Mouse (Mus musculus) layer of hippocampus, postnatal 36 days (tissue): ENCODE measurements around the gene Akap13. TPM values are rescaled to one million over a fixed set of nuclear protein-coding genes. Genes with fewer than 3 reads are reported as not detected.

Experiments
- DNase-seq, 2 experiments: peaks; one replicate each; pipeline ENCODE4 v3.0.0; 2022
- total RNA-seq, 2 experiments: library from RNA; stranded (reverse); gene quantifications; 2 replicates each; pipeline ENCODE4 v1.2.3; 2021

Akap13 gene
- total RNA-seq, 2 experiments from 2014 or later, result 70.0 to 78.7 TPM

- no peak for DNase-seq
These were observed 105.8 kb downstream of the Akap13 start for GRCm38 (mm10) chr7:75561134-75561533.

GRCm38 (mm10) chr7:75568276-75568675, 112.9 kb downstream of the Akap13 start:
- no peak for DNase-seq

- no peak for DNase-seq
These were observed 113.5 kb downstream of the Akap13 start for GRCm38 (mm10) chr7:75568883-75569282.

GRCm38 (mm10) chr7:75570218-75570617, 114.9 kb downstream of the Akap13 start:
- no peak for DNase-seq

- DNase-seq, result no peak
These were observed 115.7 kb downstream of the Akap13 start for GRCm38 (mm10) chr7:75571078-75571477.

- DNase-seq, result no peak
These were observed 116.8 kb downstream of the Akap13 start for GRCm38 (mm10) chr7:75572127-75572526.

- no peak for DNase-seq
These were observed 119.9 kb downstream of the Akap13 start for GRCm38 (mm10) chr7:75575120-75575649.

- DNase-seq, result no peak
These were observed 120.7 kb downstream of the Akap13 start for GRCm38 (mm10) chr7:75575800-75576585.

- DNase-seq, result no peak
These were observed 121.5 kb downstream of the Akap13 start for GRCm38 (mm10) chr7:75576851-75577250.

GRCm38 (mm10) chr7:75577353-75577752, 122.0 kb downstream of the Akap13 start:
- DNase-seq, result no peak

GRCm38 (mm10) chr7:75578647-75579046, 123.3 kb downstream of the Akap13 start:
- no peak for DNase-seq

GRCm38 (mm10) chr7:75582091-75582490, 126.8 kb downstream of the Akap13 start:
- no peak for DNase-seq

- no peak for DNase-seq
These were observed 128.8 kb downstream of the Akap13 start for GRCm38 (mm10) chr7:75584100-75584499.

GRCm38 (mm10) chr7:75585409-75585808, 130.1 kb downstream of the Akap13 start:
- no peak for DNase-seq

GRCm38 (mm10) chr7:75586113-75586512, 130.8 kb downstream of the Akap13 start:
- DNase-seq, result no peak

- no peak for DNase-seq
These were observed 132.4 kb downstream of the Akap13 start for GRCm38 (mm10) chr7:75587727-75588126.

- no peak for DNase-seq
These were observed 134.1 kb downstream of the Akap13 start for GRCm38 (mm10) chr7:75589304-75589973.

GRCm38 (mm10) chr7:75591961-75592360, 136.6 kb downstream of the Akap13 start:
- no peak for DNase-seq

- no peak for DNase-seq
These were observed 139.5 kb downstream of the Akap13 start for GRCm38 (mm10) chr7:75594801-75595200.

GRCm38 (mm10) chr7:75595268-75595667, 139.9 kb downstream of the Akap13 start:
- DNase-seq, result no peak

GRCm38 (mm10) chr7:75596058-75596748, 140.9 kb downstream of the Akap13 start:
- no peak for DNase-seq

- DNase-seq, result no peak
These were observed 142.5 kb downstream of the Akap13 start for GRCm38 (mm10) chr7:75597840-75598239.
